Mouse (Mus musculus): Measurements from ENCODE around the gene Bmx. TPM values are rescaled to one million over a fixed set of nuclear protein-coding genes. Genes with fewer than 3 reads are reported as not detected.

The Bmx gene
- total RNA-seq, 2 experiments from 2014 or later: 0.93 to 1.0 TPM

- intact Hi-C loops (cut with DNase I): loop anchor here (5.0 kb wide), 2 partner anchors 77 to 108 kb away; no protein-coding TSS in a partner anchor
- peak; percentile 59 to 66 for DNase-seq (ENCODE audit: low spot score in 2 of 2)
Measured at GRCm38 (mm10) chrX:164179746-164180145, 78.2 kb downstream of the Bmx start.

GRCm38 (mm10) chrX:164178856-164179255, 79.1 kb downstream of the Bmx start:
- DNase-seq (ENCODE audit: low spot score in 2 of 2): no peak
- intact Hi-C loops (cut with DNase I): loop anchor here (5.0 kb wide), 1 partner anchor 77 kb away; no protein-coding TSS in a partner anchor

GRCm38 (mm10) chrX:164175780-164176179, 82.2 kb downstream of the Bmx start:
- intact Hi-C loops (cut with DNase I): loop anchor here (5.0 kb wide), 1 partner anchor 73 kb away; no protein-coding TSS in a partner anchor
- no peak for DNase-seq (ENCODE audit: low spot score in 2 of 2)

GRCm38 (mm10) chrX:164175311-164175710, 82.7 kb downstream of the Bmx start:
- intact Hi-C loops (cut with DNase I): loop anchor here (5.0 kb wide), 1 partner anchor 73 kb away; no protein-coding TSS in a partner anchor
- no peak for DNase-seq (ENCODE audit: low spot score in 2 of 2)

GRCm38 (mm10) chrX:164173880-164174279, 84.1 kb downstream of the Bmx start:
- intact Hi-C loops (cut with DNase I): no loop called here
- DNase-seq (ENCODE audit: low spot score in 2 of 2): no peak

GRCm38 (mm10) chrX:164171034-164171433, 87.0 kb downstream of the Bmx start:
- intact Hi-C loops (cut with DNase I): no loop called here
- DNase-seq (ENCODE audit: low spot score in 2 of 2): no peak

- no peak for DNase-seq (ENCODE audit: low spot score in 2 of 2)
- intact Hi-C loops (cut with DNase I): no loop called here
Measured at GRCm38 (mm10) chrX:164164681-164165080, 93.3 kb downstream of the Bmx start.

- no peak for DNase-seq (ENCODE audit: low spot score in 2 of 2)
- intact Hi-C loops (cut with DNase I): no loop called here
Measured at GRCm38 (mm10) chrX:164154594-164154993, 103.4 kb downstream of the Bmx start.

GRCm38 (mm10) chrX:164153606-164154005, 104.4 kb downstream of the Bmx start:
- no peak for DNase-seq (ENCODE audit: low spot score in 2 of 2)
- intact Hi-C loops (cut with DNase I): no loop called here

GRCm38 (mm10) chrX:164152703-164153102, 105.3 kb downstream of the Bmx start:
- no peak for DNase-seq (ENCODE audit: low spot score in 2 of 2)
- intact Hi-C loops (cut with DNase I): no loop called here

GRCm38 (mm10) chrX:164145463-164146250, 112.3 kb downstream of the Bmx start:
- intact Hi-C loops (cut with DNase I): no loop called here
- no peak for DNase-seq (ENCODE audit: low spot score in 2 of 2)

Other genes with a start within 250 kb of the Bmx start
- 1 to 10 TPM; 2.8 to 2.9 TPM for gene Car5b, start 230.2 kb downstream of the Bmx start, total RNA-seq (2021)
- gene Siah1b, start 181.7 kb downstream of the Bmx start, total RNA-seq (2021): 10 to 100 TPM; 10.8 to 11.1 TPM
- not detected for gene Cltrn, start 169.4 kb downstream of the Bmx start, total RNA-seq (2021)
- 1 to 10 TPM; 1.6 to 1.8 TPM for gene Ace2, start 118.9 kb downstream of the Bmx start, total RNA-seq (2021)
- 1 to 10 TPM; 3.7 to 3.9 TPM for gene Pir, start 11.2 kb upstream of the Bmx start, total RNA-seq (2021)
- 1 to 10 TPM; 2.4 to 2.7 TPM for gene Vegfd, start 115.2 kb upstream of the Bmx start, total RNA-seq (2021)
- gene Piga, start 161.6 kb upstream of the Bmx start, total RNA-seq (2021): 1 to 10 TPM; 5.1 to 5.5 TPM
- gene Asb11, start 178.8 kb upstream of the Bmx start, total RNA-seq (2021): 1 to 10 TPM; 3.8 to 4.0 TPM
- gene Asb9, start 248.1 kb upstream of the Bmx start, total RNA-seq (2021): not detected